Mouse (Mus musculus): Measurements from ENCODE around the gene Gm10409.
"Not testable (repeated sequence)": the region's sequence is repeated elsewhere in the genome, so short reads cannot be mapped to it uniquely, and the experiment has no call there.

The Gm10409 gene

GRCm38 (mm10) chr14:3412314-3412713 lies at the start of gene Gm10409:
Gm10409 (plus strand) TSS chr14:3412614.
- DNase-seq (ENCODE audit: low spot score): not testable (repeated sequence)

GRCm38 (mm10) chr14:3394793-3395192 lies 17.6 kb upstream of the Gm10409 start, which contains the start of gene Gm10413:
Gm10413 (plus strand) TSS chr14:3395093.
- DNase-seq (ENCODE audit: low spot score): not testable (repeated sequence)

- DNase-seq (ENCODE audit: low spot score): not testable (repeated sequence)
These were observed 15.4 kb downstream of the Gm10409 start, which contains the start of gene Gm3005 for GRCm38 (mm10) chr14:3427803-3428202. Gm3005 (plus strand) TSS chr14:3428103.

- DNase-seq (ENCODE audit: low spot score): not testable (repeated sequence)
These were observed 36.7 kb downstream of the Gm10409 start, which contains the start of gene Gm10408 for GRCm38 (mm10) chr14:3449079-3449478. Gm10408 (plus strand) TSS chr14:3449379.
